Mouse (Mus musculus): Measurements from ENCODE around the gene Ptprd. TPM values are rescaled to one million over a fixed set of nuclear protein-coding genes. Genes with fewer than 3 reads are reported as not detected.

Gene Ptprd
- total RNA-seq, 1 experiment = 1.3 TPM

- Histone ChIP-seq H3K4me1 (ENCODE audit: control insufficient read depth in 2 of 2, insufficient read depth in 2 of 2, low read length in 2 of 2, poor library complexity in 1 of 2) (no peaks in the 10 kb centered on the region), H3K9ac (ENCODE audit: insufficient read depth, low read depth, low read length, poor library complexity, severe bottlenecking) (no peak overlapping the region), H3K9me3 (ENCODE audit: control insufficient read depth, insufficient read depth, low read depth, low read length) (no peaks in the 10 kb centered on the region), H3K4me3 (ENCODE audit: insufficient read depth in 1 of 2, low read depth in 1 of 2, low read length in 2 of 2, poor library complexity in 1 of 2, severe bottlenecking in 1 of 2) (no peak overlapping the region), H3K27ac (ENCODE audit: insufficient read depth, low read depth, low read length, poor library complexity, severe bottlenecking) (no peak overlapping the region), H3K36me3 (ENCODE audit: control insufficient read depth, insufficient read depth, low read length, poor library complexity, severe bottlenecking) (no peaks in the 10 kb centered on the region)
- TF ChIP-seq HCFC1 (IDR thresholded peaks at IDR 0.05; ENCODE audit: borderline replicate concordance, insufficient read depth, low read length) (no peak), MAFK (IDR thresholded peaks at IDR 0.05; ENCODE audit: insufficient read depth, low read depth, low read length) (no peak), CHD2 (IDR thresholded peaks at IDR 0.05; ENCODE audit: low read depth, low read length) (no peak), ZNF384 (IDR thresholded peaks at IDR 0.05; ENCODE audit: low read depth, low read length) (no peak)
- in situ Hi-C loops (cut with MboI; ENCODE audit: low sequenced_read_pairs in 2 of 2, unreplicated experiment in 2 of 2) = no loop called here
- DNase-seq (ENCODE audit: low read depth, low spot score) = no peak
Observed at GRCm38 (mm10) chr4:75974728-75975127, 2237.0 kb downstream of the Ptprd start.

GRCm38 (mm10) chr4:75973322-75973721 lies 2238.4 kb downstream of the Ptprd start:
- Histone ChIP-seq H3K9me3 (ENCODE audit: control insufficient read depth, insufficient read depth, low read depth, low read length) (no peaks in the 10 kb centered on the region), H3K36me3 (ENCODE audit: control insufficient read depth, insufficient read depth, low read length, poor library complexity, severe bottlenecking) (no peaks in the 10 kb centered on the region), H3K4me1 (ENCODE audit: control insufficient read depth in 2 of 2, insufficient read depth in 2 of 2, low read length in 2 of 2, poor library complexity in 1 of 2) (no peaks in the 10 kb centered on the region), H3K4me3 (ENCODE audit: insufficient read depth in 1 of 2, low read depth in 1 of 2, low read length in 2 of 2, poor library complexity in 1 of 2, severe bottlenecking in 1 of 2) (no peak overlapping the region), H3K27ac (ENCODE audit: insufficient read depth, low read depth, low read length, poor library complexity, severe bottlenecking) (no peak overlapping the region), H3K9ac (ENCODE audit: insufficient read depth, low read depth, low read length, poor library complexity, severe bottlenecking) (no peak overlapping the region)
- no peak for DNase-seq (ENCODE audit: low read depth, low spot score)
- TF ChIP-seq MAFK (IDR thresholded peaks at IDR 0.05; ENCODE audit: insufficient read depth, low read depth, low read length) (no peak), CHD2 (IDR thresholded peaks at IDR 0.05; ENCODE audit: low read depth, low read length) (no peak), ZC3H11A (IDR thresholded peaks at IDR 0.05; ENCODE audit: borderline replicate concordance, low read depth, low read length) (no peak), ZNF384 (IDR thresholded peaks at IDR 0.05; ENCODE audit: low read depth, low read length) (no peak), HCFC1 (IDR thresholded peaks at IDR 0.05; ENCODE audit: borderline replicate concordance, insufficient read depth, low read length) (no peak)
- in situ Hi-C loops (cut with MboI; ENCODE audit: low sequenced_read_pairs in 2 of 2, unreplicated experiment in 2 of 2) = no loop called here

GRCm38 (mm10) chr4:75969961-75970360 lies 2241.8 kb downstream of the Ptprd start:
- in situ Hi-C loops (cut with MboI; ENCODE audit: low sequenced_read_pairs in 2 of 2, unreplicated experiment in 2 of 2) = no loop called here

GRCm38 (mm10) chr4:75968618-75969017 lies 2243.1 kb downstream of the Ptprd start:
- TF ChIP-seq MAFK (IDR thresholded peaks at IDR 0.05; ENCODE audit: insufficient read depth, low read depth, low read length) (no peak), ZC3H11A (IDR thresholded peaks at IDR 0.05; ENCODE audit: borderline replicate concordance, low read depth, low read length) (no peak), ZNF384 (IDR thresholded peaks at IDR 0.05; ENCODE audit: low read depth, low read length) (no peak), CHD2 (IDR thresholded peaks at IDR 0.05; ENCODE audit: low read depth, low read length) (no peak), HCFC1 (IDR thresholded peaks at IDR 0.05; ENCODE audit: borderline replicate concordance, insufficient read depth, low read length) (no peak)
- Histone ChIP-seq H3K9me3 (ENCODE audit: control insufficient read depth, insufficient read depth, low read depth, low read length) (no peaks in the 10 kb centered on the region), H3K9ac (ENCODE audit: insufficient read depth, low read depth, low read length, poor library complexity, severe bottlenecking) (no peak overlapping the region), H3K4me1 (ENCODE audit: control insufficient read depth in 2 of 2, insufficient read depth in 2 of 2, low read length in 2 of 2, poor library complexity in 1 of 2) (no peaks in the 10 kb centered on the region), H3K4me3 (ENCODE audit: insufficient read depth in 1 of 2, low read depth in 1 of 2, low read length in 2 of 2, poor library complexity in 1 of 2, severe bottlenecking in 1 of 2) (no peak overlapping the region), H3K27ac (ENCODE audit: insufficient read depth, low read depth, low read length, poor library complexity, severe bottlenecking) (no peak overlapping the region), H3K36me3 (ENCODE audit: control insufficient read depth, insufficient read depth, low read length, poor library complexity, severe bottlenecking) (no peaks in the 10 kb centered on the region)
- in situ Hi-C loops (cut with MboI; ENCODE audit: low sequenced_read_pairs in 2 of 2, unreplicated experiment in 2 of 2) = no loop called here
- no peak for DNase-seq (ENCODE audit: low read depth, low spot score)

More at GRCm38 (mm10) chr4:75969961-75970360, 2241.8 kb downstream of the Ptprd start:
- H3K36me3 ChIP-seq (ENCODE audit: control insufficient read depth, insufficient read depth, low read length, poor library complexity, severe bottlenecking) = no peaks in the 10 kb centered on the region
- no peaks in the 10 kb centered on the region for H3K9me3 ChIP-seq (ENCODE audit: control insufficient read depth, insufficient read depth, low read depth, low read length)
- H3K9ac ChIP-seq (ENCODE audit: insufficient read depth, low read depth, low read length, poor library complexity, severe bottlenecking) = no peak overlapping the region
- no peaks in the 10 kb centered on the region for H3K4me1 ChIP-seq (ENCODE audit: control insufficient read depth in 2 of 2, insufficient read depth in 2 of 2, low read length in 2 of 2, poor library complexity in 1 of 2)
- DNase-seq (ENCODE audit: low read depth, low spot score) = no peak
- H3K27ac ChIP-seq (ENCODE audit: insufficient read depth, low read depth, low read length, poor library complexity, severe bottlenecking) = no peak overlapping the region
- no peak overlapping the region for H3K4me3 ChIP-seq (ENCODE audit: insufficient read depth in 1 of 2, low read depth in 1 of 2, low read length in 2 of 2, poor library complexity in 1 of 2, severe bottlenecking in 1 of 2)
- TF ChIP-seq HCFC1 (IDR thresholded peaks at IDR 0.05; ENCODE audit: borderline replicate concordance, insufficient read depth, low read length) (no peak), ZC3H11A (IDR thresholded peaks at IDR 0.05; ENCODE audit: borderline replicate concordance, low read depth, low read length) (no peak), ZNF384 (IDR thresholded peaks at IDR 0.05; ENCODE audit: low read depth, low read length) (no peak), MAFK (IDR thresholded peaks at IDR 0.05; ENCODE audit: insufficient read depth, low read depth, low read length) (no peak), CHD2 (IDR thresholded peaks at IDR 0.05; ENCODE audit: low read depth, low read length) (no peak)

GRCm38 (mm10) chr4:75965810-75966209 lies 2246.0 kb downstream of the Ptprd start:
- Histone ChIP-seq H3K9me3 (ENCODE audit: control insufficient read depth, insufficient read depth, low read depth, low read length) (no peaks in the 10 kb centered on the region), H3K36me3 (ENCODE audit: control insufficient read depth, insufficient read depth, low read length, poor library complexity, severe bottlenecking) (no peaks in the 10 kb centered on the region), H3K9ac (ENCODE audit: insufficient read depth, low read depth, low read length, poor library complexity, severe bottlenecking) (no peak overlapping the region), H3K27ac (ENCODE audit: insufficient read depth, low read depth, low read length, poor library complexity, severe bottlenecking) (no peak overlapping the region), H3K4me3 (ENCODE audit: insufficient read depth in 1 of 2, low read depth in 1 of 2, low read length in 2 of 2, poor library complexity in 1 of 2, severe bottlenecking in 1 of 2) (no peak overlapping the region), H3K4me1 (ENCODE audit: control insufficient read depth in 2 of 2, insufficient read depth in 2 of 2, low read length in 2 of 2, poor library complexity in 1 of 2) (no peaks in the 10 kb centered on the region)
- DNase-seq (ENCODE audit: low read depth, low spot score) = no peak
- TF ChIP-seq ZC3H11A (IDR thresholded peaks at IDR 0.05; ENCODE audit: borderline replicate concordance, low read depth, low read length) = no peak
- no peak for TF ChIP-seq CHD2 (IDR thresholded peaks at IDR 0.05; ENCODE audit: low read depth, low read length)
- TF ChIP-seq ZNF384 (IDR thresholded peaks at IDR 0.05; ENCODE audit: low read depth, low read length) = no peak
- TF ChIP-seq MAFK (IDR thresholded peaks at IDR 0.05; ENCODE audit: insufficient read depth, low read depth, low read length) = no peak
- TF ChIP-seq HCFC1 (IDR thresholded peaks at IDR 0.05; ENCODE audit: borderline replicate concordance, insufficient read depth, low read length) = no peak
- in situ Hi-C loops (cut with MboI; ENCODE audit: low sequenced_read_pairs in 2 of 2, unreplicated experiment in 2 of 2) = no loop called here
